Mouse (Mus musculus) embryonic facial prominence, embryonic 15.5 days (tissue): Measurements from ENCODE around the gene Myh9. TPM values are rescaled to one million over a fixed set of nuclear protein-coding genes. Genes with fewer than 3 reads are reported as not detected.

Experiments
- ATAC-seq: fragments of 200-750 bp; cut with Nextera tagmentation; 2 replicates; pipeline ENCODE4 v1.8.0; 2017; ENCODE audit warnings: low read depth, moderate TSS enrichment; ENCODE audit not compliant: insufficient number of reproducible peaks, low FRiP score, low TSS enrichment
- H3K27ac ChIP-seq: fragments of 300-500 bp; sonication (generic); replicated peaks from 2 replicates; pipeline ENCODE4 v1.5.1; 2015; ENCODE audit warnings: mild to moderate bottlenecking, inconsistent platforms
- H3K27me3 ChIP-seq: fragments of 300-500 bp; sonication (generic); 2 replicates; pipeline ENCODE4 v1.6.1; 2015; ENCODE audit warnings: inconsistent platforms
- H3K36me3 ChIP-seq: fragments of 300-500 bp; sonication (generic); 2 replicates; pipeline ENCODE4 v1.6.1; 2015; ENCODE audit warnings: mild to moderate bottlenecking, inconsistent platforms
- H3K4me1 ChIP-seq: fragments of 300-500 bp; sonication (generic); 2 replicates; pipeline ENCODE4 v1.6.1; 2015; ENCODE audit warnings: inconsistent platforms
- H3K4me2 ChIP-seq: fragments of 300-500 bp; sonication (generic); replicated peaks from 2 replicates; pipeline ENCODE4 v1.6.1; 2015; ENCODE audit warnings: mild to moderate bottlenecking, inconsistent platforms
- H3K4me3 ChIP-seq: fragments of 300-500 bp; sonication (generic); replicated peaks from 2 replicates; pipeline ENCODE4 v1.5.1; 2015; ENCODE audit warnings: mild to moderate bottlenecking, inconsistent platforms
- H3K9ac ChIP-seq: fragments of 300-500 bp; sonication (generic); 2 replicates; pipeline ENCODE4 v1.6.1; 2015; ENCODE audit warnings: inconsistent platforms
- H3K9me3 ChIP-seq: fragments of 300-500 bp; sonication (generic); replicated peaks from 2 replicates; pipeline ENCODE4 v1.6.1; 2016; ENCODE audit warnings: inconsistent platforms
- WGBS: fragments of 180-500 bp; shearing (Covaris S2); methylation state at CpG from one replicate; pipeline ENCODE4 v1.1.7; 2015; 5-methylcytosine and 5-hydroxymethylcytosine counted together
- polyA plus RNA-seq: library from polyadenylated mRNA; unstranded; fragments of >200 nt; fragmentation: Nextera tagmentation; extraction: Ambion mirVana; gene quantifications from 2 replicates; pipeline ENCODE4 v1.2.1, GENCODE M21; 2015

Myh9 gene
- polyA plus RNA-seq, 1 experiment from 2014 or later, result 41.1 TPM

- H3K4me1 ChIP-seq, result peaks cover 23% of the 10 kb centered on the region
- H3K4me3 ChIP-seq, result no peak overlapping the region
- peak overlapping the region; percentile 65 for H3K27ac ChIP-seq
- no peaks in the 10 kb centered on the region for H3K9me3 ChIP-seq
- no peak for ATAC-seq
- H3K9ac ChIP-seq, result no peak overlapping the region
- H3K36me3 ChIP-seq, result no peaks in the 10 kb centered on the region
- whole genome bisulfite sequencing, result 57% methylated on average over 6 of the region's 6 CpGs
- H3K27me3 ChIP-seq, result no peaks in the 10 kb centered on the region
- no peak overlapping the region for H3K4me2 ChIP-seq
These were observed 40.3 kb upstream of the Myh9 start for GRCm38 (mm10) chr15:77882297-77882696.

DNA sequence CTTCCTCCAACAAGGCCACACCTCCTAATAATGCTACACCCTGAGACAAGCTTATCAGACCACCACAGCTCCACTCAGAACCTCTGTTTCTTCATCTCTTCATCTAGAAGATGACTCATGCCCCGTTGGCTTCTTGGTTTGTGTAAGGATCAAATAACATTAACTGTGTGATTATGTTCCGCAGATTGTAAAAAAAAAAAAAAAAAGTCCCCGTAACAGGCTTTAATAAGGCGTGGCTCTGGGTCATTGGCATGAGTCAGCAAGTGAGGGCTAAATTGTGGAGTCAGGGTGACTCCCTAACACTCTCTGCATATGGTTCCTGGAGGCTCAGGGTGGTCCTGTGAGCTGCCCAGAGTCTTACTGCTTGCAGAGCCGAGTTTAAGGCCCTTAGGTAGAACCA, 39.7 kb upstream of the Myh9 start:
- Histone ChIP-seq H3K9me3 (no peaks in the 10 kb centered on the region), H3K27me3 (no peaks in the 10 kb centered on the region), H3K4me3 (no peak overlapping the region), H3K9ac (no peak overlapping the region), H3K36me3 (no peaks in the 10 kb centered on the region), H3K4me2 (no peak overlapping the region), H3K4me1 (peaks cover 23% of the 10 kb centered on the region), H3K27ac (peak overlapping the region; percentile 60)
- ATAC-seq, result no peak
- WGBS, result 28% methylated on average over 5 of the region's 5 CpGs

- H3K9ac ChIP-seq, result no peak overlapping the region
- no peak overlapping the region for H3K27ac ChIP-seq
- H3K4me1 ChIP-seq, result peaks cover 23% of the 10 kb centered on the region
- H3K27me3 ChIP-seq, result no peaks in the 10 kb centered on the region
- 81% methylated on average over 5 of the region's 5 CpGs for WGBS
- no peaks in the 10 kb centered on the region for H3K36me3 ChIP-seq
- H3K4me2 ChIP-seq, result no peak overlapping the region
- no peak overlapping the region for H3K4me3 ChIP-seq
- H3K9me3 ChIP-seq, result no peaks in the 10 kb centered on the region
- ATAC-seq, result no peak
These were observed 38.8 kb upstream of the Myh9 start for GRCm38 (mm10) chr15:77880738-77881137.

DNA sequence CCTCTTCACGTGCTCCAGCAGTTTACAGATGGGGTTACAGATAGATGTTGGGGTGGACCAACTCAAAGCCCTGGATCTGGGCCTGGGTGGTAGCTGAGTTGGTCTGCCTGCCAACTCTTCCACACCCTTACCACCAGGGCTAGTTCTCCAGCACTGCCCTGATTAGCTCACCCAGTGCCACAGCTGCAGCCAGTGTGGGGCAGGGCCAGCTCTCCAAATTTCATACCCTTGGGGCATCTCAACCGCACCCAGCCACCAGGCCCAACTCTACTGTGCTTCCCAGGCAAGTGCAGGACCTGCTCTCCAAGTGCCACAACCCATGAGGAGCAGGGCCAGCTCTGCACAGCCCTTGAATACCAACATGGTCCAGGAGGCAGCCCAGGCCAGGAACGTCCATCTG, 37.8 kb upstream of the Myh9 start:
- Histone ChIP-seq H3K27me3 (no peaks in the 10 kb centered on the region), H3K9me3 (no peaks in the 10 kb centered on the region), H3K4me3 (no peak overlapping the region), H3K27ac (no peak overlapping the region), H3K4me1 (peaks cover 23% of the 10 kb centered on the region), H3K4me2 (no peak overlapping the region), H3K9ac (no peak overlapping the region), H3K36me3 (no peaks in the 10 kb centered on the region)
- no peak for ATAC-seq
- WGBS, result 80% methylated on average over 3 of the region's 3 CpGs

GRCm38 (mm10) chr15:77877209-77877608, 35.2 kb upstream of the Myh9 start:
- ATAC-seq, result no peak
- 70% methylated on average over 2 of the region's 2 CpGs for WGBS
- Histone ChIP-seq H3K4me1 (peaks cover 8% of the 10 kb centered on the region; the same call in 1 of the 2 replicates), H3K9me3 (no peaks in the 10 kb centered on the region), H3K4me3 (no peak overlapping the region), H3K9ac (no peak overlapping the region), H3K27me3 (no peaks in the 10 kb centered on the region), H3K27ac (no peak overlapping the region), H3K4me2 (no peak overlapping the region), H3K36me3 (no peaks in the 10 kb centered on the region)

DNA sequence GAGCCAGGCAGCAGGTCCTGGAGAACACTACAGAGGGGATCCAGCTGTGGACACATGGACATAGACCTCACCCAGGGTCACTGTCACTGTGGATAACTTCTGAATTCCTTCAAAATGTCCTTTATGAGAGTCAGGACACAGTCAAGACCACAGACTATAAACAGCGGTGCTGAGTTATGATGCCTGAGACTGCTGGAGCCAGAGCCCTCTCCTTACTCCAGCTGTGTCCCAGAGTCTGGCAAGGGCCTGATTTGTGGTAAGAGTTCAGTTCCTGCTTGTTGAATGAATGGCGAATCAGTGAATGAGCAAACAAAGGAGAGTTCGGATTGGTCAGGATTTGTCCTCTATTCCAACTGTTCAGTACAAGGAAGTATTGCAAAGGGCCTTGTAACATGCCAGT, 34.7 kb upstream of the Myh9 start:
- Histone ChIP-seq H3K4me2 (no peak overlapping the region), H3K27ac (no peak overlapping the region), H3K9ac (no peak overlapping the region), H3K9me3 (no peaks in the 10 kb centered on the region), H3K36me3 (no peaks in the 10 kb centered on the region), H3K27me3 (no peaks in the 10 kb centered on the region), H3K4me1 (0 out of 2 replicates have a peak, but pooled peaks cover 3% of the 10 kb centered on the region), H3K4me3 (no peak overlapping the region)
- 0 out of 2 replicates have a peak, but pooled peaks have one; percentile 24 for ATAC-seq
- WGBS, result 79% methylated on average over 3 of the region's 3 CpGs

DNA sequence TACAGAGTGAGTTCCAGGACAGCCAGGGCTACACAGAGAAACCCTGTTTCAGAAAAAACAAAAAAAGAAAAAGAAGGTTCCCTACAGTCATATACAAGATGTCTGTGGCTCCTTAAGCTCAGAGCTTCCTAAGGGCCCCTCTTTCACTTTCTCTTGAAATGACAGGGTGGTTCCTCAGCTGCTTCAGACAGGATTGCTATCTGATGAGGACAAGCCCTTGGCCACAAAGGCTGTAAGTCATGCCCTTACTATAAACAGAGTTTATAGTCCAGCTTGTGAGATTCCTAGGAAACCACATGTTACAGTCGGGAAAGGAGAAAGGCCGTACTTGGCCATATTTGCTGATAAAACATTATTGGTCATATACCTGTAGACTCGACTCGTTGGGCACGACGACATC, 34.0 kb upstream of the Myh9 start:
- 89% methylated on average over 6 of the region's 6 CpGs for WGBS
- H3K4me2 ChIP-seq, result no peak overlapping the region
- no peaks in the 10 kb centered on the region for H3K4me1 ChIP-seq
- ATAC-seq, result no peak
- H3K36me3 ChIP-seq, result no peaks in the 10 kb centered on the region
- no peaks in the 10 kb centered on the region for H3K27me3 ChIP-seq
- H3K4me3 ChIP-seq, result no peak overlapping the region
- no peaks in the 10 kb centered on the region for H3K9me3 ChIP-seq
- no peak overlapping the region for H3K27ac ChIP-seq
- H3K9ac ChIP-seq, result no peak overlapping the region

DNA sequence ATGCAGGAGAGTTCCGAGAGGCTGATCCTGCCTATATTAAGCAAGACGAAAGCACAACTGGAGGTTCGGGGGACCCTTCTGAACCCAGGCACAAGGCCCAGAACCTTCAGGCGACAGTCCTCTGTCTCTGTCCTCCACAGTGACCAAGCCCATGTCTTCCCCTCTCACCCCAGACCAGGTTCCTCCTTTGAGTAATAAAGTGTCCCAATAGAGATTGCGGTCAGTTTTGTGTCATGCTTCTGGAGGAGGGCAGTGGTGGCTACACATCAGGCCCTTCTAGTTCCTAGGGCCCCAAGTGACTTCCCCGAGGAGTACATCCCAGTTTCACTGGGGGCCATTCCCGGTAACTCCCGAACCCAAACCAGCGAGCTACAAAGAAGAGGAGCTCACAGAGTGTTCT, 32.8 kb upstream of the Myh9 start:
- Histone ChIP-seq H3K4me3 (no peak overlapping the region), H3K27ac (no peak overlapping the region), H3K9me3 (no peaks in the 10 kb centered on the region), H3K4me1 (no peaks in the 10 kb centered on the region), H3K36me3 (no peaks in the 10 kb centered on the region), H3K4me2 (no peak overlapping the region), H3K27me3 (no peaks in the 10 kb centered on the region), H3K9ac (no peak overlapping the region)
- ATAC-seq, result no peak
- WGBS, result 92% methylated on average over 9 of the region's 9 CpGs

GRCm38 (mm10) chr15:77874310-77874709, 32.3 kb upstream of the Myh9 start:
- H3K4me1 ChIP-seq, result no peaks in the 10 kb centered on the region
- H3K27me3 ChIP-seq, result no peaks in the 10 kb centered on the region
- no peak overlapping the region for H3K9ac ChIP-seq
- no peak overlapping the region for H3K27ac ChIP-seq
- H3K9me3 ChIP-seq, result no peaks in the 10 kb centered on the region
- WGBS, result 61% methylated on average over 4 of the region's 4 CpGs
- no peak overlapping the region for H3K4me3 ChIP-seq
- ATAC-seq, result no peak
- no peak overlapping the region for H3K4me2 ChIP-seq
- no peaks in the 10 kb centered on the region for H3K36me3 ChIP-seq

- Histone ChIP-seq H3K9ac (no peak overlapping the region), H3K4me3 (no peak overlapping the region), H3K4me2 (no peak overlapping the region), H3K4me1 (no peaks in the 10 kb centered on the region), H3K36me3 (no peaks in the 10 kb centered on the region), H3K9me3 (no peaks in the 10 kb centered on the region), H3K27ac (no peak overlapping the region), H3K27me3 (no peaks in the 10 kb centered on the region)
- 69% methylated on average over 2 of the region's 2 CpGs for WGBS
- ATAC-seq, result no peak
These were observed 31.6 kb upstream of the Myh9 start for GRCm38 (mm10) chr15:77873564-77873963.

DNA sequence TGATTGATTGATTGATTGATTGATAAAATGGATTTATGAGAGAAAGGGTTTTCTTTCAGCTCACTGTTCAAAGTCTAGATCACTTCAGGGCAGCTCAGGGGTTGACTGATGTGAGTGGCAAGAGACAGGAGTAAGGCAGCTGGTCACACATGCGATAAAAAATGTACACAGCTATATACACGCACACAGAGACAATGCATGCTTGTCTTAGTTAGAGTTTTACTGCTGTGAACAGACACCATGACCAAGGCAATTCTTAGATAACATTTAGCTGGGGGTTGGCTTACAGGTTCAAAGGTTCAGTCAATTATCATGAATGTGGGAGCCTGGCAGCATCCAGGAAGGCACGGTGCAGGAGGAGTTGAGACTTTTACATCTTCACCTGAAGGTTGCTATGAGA, 31.0 kb upstream of the Myh9 start:
- H3K4me3 ChIP-seq, result no peak overlapping the region
- H3K27ac ChIP-seq, result no peak overlapping the region
- no peaks in the 10 kb centered on the region for H3K9me3 ChIP-seq
- no peaks in the 10 kb centered on the region for H3K4me1 ChIP-seq
- no peaks in the 10 kb centered on the region for H3K27me3 ChIP-seq
- 76% methylated on average over 3 of the region's 3 CpGs for WGBS
- H3K36me3 ChIP-seq, result no peaks in the 10 kb centered on the region
- no peak for ATAC-seq
- no peak overlapping the region for H3K4me2 ChIP-seq
- H3K9ac ChIP-seq, result no peak overlapping the region

GRCm38 (mm10) chr15:77868340-77868739, 26.4 kb upstream of the Myh9 start:
- Histone ChIP-seq H3K4me2 (no peak overlapping the region), H3K36me3 (no peaks in the 10 kb centered on the region), H3K4me1 (no peaks in the 10 kb centered on the region), H3K27me3 (no peaks in the 10 kb centered on the region), H3K4me3 (no peak overlapping the region), H3K9me3 (no peaks in the 10 kb centered on the region), H3K27ac (no peak overlapping the region), H3K9ac (no peak overlapping the region)
- 85% methylated on average over 5 of the region's 5 CpGs for WGBS
- no peak for ATAC-seq
